Mouse (Mus musculus) c-Kit-negative CD71-positive TER-119-positive erythroid progenitor cells, embryonic 14.5 days (primary cell): ENCODE measurements at regions not wholly inside any gene's neighbourhood (a gene's known extent, or its start where the extent isn't known, plus 50 kb on each side); places are given as distances from the start of the nearest gene placed in this dataset.
"Not testable (repeated sequence)": the region's sequence is repeated elsewhere in the genome, so short reads cannot be mapped to it uniquely, and the experiment has no call there.

ENCODE experiments used
- DNase-seq: peaks from one replicate; pipeline ENCODE4 v3.0.0-alpha.2; 2013; ENCODE audit warnings: low read depth, low spot score

DNA sequence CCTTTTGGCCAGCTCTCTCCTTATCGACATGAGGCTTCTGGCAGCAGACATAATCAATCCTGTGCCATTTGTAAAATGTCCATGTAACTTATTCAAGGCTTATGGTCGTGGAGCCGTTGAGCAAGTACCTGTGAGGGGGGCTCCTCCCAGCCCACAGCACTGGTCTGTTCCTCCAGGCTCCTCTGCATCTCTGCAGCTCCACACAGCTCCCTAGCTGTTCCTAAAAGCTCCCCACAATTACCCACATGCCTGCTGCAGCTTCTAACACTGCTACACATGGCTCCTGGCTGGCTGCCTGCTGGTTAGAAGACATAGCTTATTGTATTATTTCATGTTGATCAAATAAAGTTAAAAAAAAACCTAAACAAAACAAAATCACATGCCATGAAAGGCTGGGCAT is 77.9 kb downstream of the Tcp10c start:
- DNase-seq, result not testable (repeated sequence)

DNA sequence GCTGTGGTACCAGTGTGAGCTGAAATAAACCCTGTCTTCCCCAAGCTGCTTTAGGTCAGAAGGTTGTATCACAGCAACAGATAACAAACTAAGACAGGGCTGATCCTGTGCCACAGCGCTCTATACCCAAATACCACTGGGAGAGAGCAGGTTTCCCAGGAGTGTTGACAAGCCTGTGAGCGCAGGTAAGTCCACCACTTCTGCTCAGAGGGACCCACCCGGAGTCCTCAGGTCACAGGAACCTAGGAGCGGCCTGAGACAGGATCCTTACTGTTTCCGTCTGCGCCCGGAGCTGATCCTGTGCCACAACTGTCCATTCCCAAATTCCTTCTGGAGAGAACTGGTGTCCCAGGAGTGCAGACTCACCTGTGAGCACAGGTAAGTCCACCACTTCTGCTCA is 79.8 kb downstream of the Tcp10c start:
- not testable (repeated sequence) for DNase-seq

DNA sequence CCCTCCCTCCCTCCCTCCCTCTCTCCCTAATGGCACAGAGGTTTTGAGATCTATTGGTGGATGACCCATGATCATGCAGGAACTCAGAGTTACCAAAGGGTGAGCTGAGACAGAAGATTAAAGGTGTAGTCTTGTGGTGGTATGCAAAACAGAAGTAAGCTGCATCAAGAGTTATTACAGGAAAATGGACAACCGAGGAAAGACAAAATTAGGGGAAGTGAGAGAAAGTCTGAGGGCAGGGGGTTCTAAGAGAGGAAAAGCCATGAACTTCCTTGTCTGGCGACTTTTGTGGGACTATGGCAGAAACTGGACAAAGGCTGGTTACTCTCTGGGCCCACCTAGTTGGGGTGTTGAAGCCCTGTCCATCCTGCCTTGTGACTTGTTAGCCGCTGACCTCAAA is 84.4 kb downstream of the Tcp10c start:
- not testable (repeated sequence) for DNase-seq

DNA sequence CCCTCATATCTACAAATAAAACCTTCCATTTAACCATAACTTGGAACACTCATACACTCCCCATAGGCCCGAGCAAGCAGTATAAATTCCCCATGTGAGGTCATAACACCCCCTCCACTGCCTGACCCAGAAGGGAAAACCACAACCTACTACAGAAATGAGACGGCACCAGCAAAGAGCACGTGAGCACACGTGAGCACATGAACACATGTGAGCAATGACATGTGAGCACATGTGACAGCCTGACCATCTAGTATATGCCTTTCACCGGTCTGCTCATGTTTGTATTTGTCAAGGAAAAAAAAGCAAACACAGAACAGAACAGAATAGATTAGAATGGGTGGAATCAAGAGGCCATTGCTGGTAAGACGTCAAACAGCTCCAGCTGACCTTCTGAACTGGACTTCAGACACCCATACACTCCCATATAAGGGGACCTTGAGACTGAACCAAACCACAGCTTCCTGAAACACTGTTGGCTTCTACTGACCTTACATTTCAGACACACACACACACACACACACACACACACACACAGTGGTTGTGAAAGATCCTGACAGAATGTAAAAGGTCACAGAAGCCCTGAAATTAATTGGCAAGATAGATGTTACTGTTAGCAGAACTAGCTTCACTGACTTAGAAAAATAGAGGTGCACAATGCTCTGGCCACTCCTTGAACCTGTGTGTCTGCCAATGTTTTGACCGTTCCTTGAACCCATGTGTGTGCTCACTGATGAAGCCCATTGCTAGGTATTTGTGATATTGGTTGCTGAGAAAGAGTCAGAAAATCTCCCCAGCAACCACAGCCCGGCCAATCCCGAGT is 86.5 kb downstream of the Tcp10c start:
- not testable (repeated sequence) for DNase-seq

DNA sequence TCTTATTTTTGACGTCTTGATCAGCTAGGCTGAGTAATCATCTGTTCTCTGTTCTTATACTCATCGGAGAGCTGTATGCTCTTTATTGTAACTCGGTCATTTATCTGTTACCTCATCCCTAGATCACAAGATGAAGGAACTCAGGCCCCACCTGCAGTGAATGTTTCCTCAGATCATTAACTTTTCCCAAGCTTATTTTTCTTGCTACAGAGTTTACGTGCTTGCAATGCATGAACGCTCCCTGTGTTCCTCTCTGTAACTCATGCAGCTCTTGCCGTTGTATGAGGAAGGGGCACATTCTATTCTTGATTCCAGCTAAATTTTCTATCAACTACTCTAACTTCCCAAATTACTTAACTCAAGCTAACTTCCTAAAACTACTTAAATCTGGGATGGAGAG is 87.9 kb downstream of the Tcp10c start:
- DNase-seq, result not testable (repeated sequence)

DNA sequence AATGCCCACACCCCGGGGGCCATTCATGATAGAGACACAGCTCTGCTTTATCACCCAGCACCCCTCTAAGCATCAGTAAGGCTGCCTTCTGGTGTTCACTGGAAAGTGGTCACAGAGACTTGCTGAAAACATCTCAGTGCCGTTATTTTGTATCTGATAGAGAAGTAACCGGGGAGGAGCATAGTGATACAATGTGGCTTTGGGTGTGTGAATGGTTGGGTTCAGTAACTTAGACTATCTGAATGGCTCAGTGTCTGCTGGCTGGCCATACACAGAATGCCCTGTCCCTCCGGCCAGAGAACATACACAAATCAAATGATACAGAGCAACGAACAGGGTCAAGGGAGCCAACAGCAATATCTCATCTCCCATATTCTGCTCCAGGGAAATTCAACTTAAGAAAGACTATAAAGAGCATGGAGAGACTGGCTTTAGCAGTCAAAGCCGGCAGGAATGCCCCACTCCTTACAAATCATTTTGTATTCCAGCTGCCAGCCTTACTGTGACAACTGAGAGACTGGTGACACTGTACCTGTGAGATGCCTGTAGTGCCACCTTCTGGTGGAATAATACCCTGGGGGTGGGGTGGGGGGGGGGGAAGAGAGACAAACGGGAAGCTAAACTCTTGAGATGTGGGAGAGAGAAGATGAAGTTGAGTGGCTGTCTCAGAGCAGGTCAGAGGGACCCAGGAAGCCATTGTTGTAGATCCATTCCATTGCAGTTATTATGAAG is 102.7 kb downstream of the Tcp10c start:
- not testable (repeated sequence) for DNase-seq

DNA sequence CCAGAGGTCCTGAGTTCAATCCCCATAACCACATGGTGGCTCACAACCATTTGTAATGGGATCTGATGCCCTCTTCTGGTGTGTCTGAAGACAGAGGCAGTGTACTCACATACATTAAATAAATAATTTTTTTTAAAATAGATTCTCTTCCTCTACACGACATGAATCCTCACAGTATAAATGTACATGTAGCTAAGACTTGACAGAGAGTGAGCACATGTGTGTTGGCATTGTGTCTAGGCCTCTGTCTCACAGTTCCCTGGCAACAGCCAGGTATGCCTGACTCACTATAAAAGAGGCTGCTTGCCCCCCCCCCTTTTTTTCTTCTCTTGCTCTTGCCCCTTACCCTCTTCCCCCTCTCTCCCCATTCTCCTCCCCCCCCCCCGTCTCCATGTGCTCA is 103.6 kb downstream of the Tcp10c start:
- DNase-seq, result not testable (repeated sequence)

DNA sequence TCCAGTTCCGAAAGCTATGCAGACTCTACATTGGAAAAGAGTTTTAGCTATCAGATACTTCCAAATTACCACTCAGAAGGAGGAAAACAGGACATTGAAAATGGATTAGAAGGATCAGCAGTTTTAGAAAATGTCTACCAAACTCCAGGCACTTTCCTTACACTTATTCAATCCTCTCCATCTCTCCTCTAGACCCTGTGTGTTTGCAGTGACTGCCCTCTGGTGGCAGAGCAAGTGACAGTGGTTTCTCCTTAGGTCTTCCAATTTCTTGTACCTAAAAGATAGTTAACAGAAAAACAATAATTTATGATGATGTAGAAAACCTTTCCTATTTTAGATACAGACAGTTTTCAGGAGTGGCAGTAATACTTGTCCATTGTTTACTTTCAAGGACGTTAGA is 104.4 kb downstream of the Tcp10c start:
- DNase-seq, result not testable (repeated sequence)

DNA sequence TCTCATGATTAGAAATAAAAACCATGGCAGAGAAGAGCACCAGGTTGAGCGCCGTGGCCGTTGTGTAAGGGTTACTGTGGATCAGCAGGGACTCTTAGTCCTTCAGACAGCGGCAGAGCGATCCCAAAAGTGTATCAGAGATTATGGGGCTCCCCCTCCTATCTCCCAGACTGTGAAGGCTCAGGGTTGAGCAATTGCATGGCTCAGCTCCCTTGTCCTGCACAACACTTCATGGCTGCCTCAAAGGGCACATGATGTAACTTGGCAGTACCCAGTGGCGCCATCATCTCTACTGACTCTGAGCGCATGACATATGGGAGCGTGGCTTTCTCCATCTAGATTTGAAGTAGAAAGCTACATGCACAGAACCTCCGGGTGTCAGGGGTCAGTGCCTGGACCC is 108.3 kb downstream of the Tcp10c start:
- DNase-seq, result not testable (repeated sequence)

DNA sequence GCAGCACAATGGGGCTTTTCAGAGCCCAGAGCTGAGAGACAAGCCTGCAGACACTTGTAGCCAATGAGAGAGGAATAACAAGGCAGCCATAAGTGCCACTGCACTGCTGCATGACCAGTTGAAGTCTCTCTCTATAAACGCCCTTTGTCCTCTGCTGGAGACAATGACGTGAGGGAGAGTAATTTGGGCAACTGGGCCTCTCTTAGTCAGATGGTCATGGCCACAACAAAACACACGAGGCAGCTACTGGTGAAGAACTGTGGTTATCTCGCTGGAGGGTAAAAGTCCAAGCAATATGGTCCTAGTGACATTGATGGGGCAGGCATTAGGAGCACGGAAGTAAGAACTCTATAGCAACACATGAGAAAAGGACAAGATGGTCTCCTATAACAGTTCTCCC is 111.5 kb downstream of the Tcp10c start:
- not testable (repeated sequence) for DNase-seq

DNA sequence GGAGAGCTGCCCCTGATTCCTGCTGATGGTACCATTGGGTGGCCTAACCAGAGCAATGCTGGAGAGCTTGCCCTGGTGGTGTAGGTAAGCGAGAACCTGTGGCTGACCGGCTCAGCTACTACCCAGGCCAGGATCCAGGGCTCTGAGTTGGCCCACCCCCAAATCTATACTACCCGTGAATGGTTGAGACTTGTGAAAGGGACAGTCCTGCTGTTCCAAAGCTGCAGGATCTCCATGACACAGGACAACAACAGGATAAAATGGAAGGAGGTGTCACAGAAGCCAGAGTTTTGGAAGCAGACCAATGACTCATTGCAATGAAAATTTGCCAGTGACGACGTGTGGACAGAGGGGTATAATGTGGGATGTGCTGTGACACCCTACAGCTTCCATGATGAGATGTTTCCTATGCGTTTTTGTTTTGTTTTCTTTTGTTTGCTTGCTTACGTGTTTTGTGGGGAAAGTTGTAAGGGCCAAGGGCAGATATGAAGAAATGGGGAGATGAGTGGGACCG is 115.6 kb downstream of the Tcp10c start:
- DNase-seq, result not testable (repeated sequence)

DNA sequence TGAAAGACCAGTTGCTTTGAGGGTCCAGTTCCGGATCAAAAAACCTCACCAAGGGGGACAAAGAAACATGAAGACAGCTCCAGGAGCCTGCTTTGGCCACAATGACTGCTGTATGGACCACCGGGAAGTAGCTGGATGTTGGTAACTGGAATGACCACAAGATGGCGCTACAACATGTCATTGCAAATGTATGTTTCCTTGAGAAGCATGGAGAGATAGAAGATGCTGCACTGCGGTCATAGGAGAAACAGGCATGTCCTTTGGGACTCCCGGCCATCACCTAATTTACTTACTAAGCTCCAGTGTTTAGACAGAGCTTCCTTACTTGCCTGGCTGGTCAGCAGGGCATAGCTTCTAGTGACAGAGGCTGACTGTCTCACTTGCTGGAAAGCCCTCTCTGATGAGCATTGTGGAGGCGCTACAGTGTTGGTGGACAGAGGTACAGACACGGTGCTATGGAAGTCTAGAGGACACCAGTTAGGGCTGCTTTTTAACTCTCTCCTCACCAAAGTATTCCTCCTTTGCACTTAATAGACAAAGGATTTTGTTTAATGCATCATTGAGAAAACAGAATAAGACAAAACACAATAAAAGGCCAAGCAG is 118.2 kb downstream of the Tcp10c start:
- DNase-seq, result peak; percentile 3

DNA sequence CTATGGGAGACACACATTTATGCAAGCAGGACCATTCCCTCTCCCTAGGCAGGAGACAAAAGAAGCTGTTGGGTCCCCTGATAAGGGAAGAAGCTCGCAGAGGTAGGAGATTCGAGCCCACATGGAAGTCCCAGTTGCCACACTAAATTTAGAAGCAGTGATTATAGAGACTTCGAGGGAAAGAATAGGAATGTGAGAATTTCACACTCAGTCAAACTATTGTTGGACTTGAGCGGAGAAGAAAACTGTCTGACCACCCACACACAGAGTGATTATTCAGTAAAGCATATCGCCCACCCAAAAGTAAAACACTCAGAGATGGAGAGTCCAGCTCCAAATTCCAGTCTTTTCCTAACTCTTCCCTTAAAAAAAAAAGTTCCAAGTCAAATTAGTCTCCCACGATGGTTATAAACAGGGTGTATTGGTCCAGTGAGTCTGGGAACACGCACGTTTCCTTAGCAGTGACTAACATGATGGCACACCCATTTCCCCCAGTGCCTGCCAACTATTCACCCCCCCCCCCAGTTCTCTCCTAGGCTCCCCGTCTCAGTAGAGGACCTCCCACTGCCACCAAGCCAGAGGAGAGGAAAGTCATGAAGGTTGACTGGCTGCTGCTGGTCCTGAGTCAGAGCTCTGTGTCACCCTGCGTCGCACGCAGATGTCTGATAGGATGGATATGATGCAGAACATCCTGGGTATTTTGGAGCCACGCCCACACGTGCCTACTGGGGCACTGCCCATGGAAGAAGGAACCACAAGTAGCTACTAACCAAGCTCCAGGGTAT is 120.1 kb downstream of the Tcp10c start:
- no peak for DNase-seq

DNA sequence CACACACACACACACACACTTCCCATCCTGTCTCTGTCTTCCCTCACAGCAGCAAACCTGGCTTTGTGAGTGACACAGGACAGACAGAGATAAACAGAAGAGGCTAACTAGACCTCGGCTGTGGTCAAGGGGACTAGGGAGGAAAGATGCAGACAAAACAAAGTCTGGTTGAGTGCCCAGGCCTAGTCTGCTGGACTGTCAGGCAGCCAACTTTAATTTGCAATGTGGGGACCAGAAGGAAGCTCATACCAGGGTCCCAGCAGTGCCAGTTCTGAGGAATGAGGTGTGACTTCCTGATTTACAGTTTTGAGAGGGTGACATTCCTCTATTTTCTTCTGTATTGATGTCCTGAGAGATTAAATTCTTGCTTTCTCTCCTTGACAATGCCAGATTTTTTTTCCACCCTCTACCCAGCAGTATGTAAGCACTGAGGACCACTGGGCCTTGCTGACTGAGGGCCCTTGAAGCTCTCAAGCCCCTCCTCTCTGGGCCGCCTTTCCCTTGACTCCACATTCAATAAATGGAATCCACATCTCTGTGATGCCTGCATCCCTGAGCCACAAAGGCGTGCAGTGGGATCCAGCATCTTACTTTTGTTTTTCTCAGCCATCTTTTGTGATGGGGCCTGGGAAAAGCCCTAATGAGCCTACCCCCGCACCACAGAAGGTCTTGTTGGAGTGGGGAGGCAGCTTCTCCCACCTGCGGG is 124.6 kb downstream of the Tcp10c start:
- no peak for DNase-seq

DNA sequence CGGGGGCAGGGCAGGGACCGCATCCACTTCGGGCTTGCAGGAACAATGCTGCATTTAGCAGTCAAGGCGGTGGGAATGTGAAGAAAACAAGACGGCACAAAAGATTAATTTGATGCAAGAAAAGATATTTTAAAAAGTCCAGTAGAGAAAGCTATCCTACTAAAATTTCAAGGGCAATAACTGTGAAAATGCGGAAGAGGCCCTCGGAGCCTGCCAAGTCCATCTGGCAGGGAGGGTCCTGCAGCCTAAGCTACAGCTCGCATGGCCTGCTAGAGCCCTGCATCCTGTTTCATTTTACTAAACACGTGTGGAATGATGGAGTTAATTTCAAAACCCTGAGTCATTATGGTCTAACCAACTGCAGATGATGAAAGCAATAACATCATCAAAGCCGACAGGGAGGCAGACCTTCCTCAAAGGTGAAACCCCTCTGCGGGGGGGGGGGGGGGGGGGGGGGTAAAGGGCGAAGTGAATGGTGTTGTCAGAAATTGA is 125.2 kb downstream of the Tcp10c start:
- DNase-seq, result no peak

DNA sequence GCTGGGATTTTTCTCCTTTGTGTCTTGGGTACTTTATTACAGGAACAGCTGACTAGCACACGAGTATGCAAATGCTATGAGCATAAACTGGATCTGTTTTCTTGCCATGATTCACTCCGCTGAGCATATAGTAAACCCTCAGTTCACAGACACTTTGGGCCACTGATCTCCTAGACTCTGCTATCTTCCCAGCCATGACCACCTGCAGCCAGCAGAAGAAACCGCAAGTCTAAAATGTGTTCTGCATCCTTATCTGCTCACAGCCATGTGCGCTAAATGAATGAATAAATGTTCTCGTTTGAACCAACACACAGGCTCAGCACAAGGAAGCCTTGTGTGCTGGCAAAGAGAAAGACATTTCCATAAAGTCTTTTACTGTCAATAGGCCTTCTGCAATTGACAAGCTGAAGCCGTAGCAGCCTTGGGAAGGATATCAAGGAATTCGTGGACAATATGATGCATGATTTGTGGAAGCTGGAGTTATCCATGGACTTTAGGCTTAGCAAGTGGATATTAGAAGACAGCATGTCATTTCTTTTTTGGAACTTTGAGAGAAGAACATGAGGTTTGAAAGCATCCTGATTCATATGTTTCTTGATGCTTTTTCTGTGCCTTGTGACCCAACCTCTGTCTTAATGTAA is 127.2 kb downstream of the Tcp10c start:
- no peak for DNase-seq

DNA sequence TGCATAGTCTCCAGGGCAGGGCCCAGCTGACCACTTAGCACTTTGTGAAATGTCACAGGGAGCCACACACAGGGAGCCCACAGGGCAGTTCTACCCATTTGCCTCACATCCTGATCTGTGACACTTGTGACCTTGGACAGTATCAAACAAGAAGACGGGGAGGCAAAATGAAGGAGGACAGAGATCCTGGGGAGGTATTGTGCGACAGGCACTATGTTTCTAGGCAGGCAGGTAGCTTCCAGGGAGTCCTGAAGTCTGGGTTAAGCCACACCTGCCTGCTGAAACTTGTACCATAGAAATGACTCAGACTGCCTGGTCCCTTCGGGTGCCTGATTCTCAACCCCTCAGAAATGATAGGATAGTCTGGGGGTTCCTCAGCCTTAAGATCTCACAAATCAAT is 127.8 kb downstream of the Tcp10c start:
- DNase-seq, result no peak

DNA sequence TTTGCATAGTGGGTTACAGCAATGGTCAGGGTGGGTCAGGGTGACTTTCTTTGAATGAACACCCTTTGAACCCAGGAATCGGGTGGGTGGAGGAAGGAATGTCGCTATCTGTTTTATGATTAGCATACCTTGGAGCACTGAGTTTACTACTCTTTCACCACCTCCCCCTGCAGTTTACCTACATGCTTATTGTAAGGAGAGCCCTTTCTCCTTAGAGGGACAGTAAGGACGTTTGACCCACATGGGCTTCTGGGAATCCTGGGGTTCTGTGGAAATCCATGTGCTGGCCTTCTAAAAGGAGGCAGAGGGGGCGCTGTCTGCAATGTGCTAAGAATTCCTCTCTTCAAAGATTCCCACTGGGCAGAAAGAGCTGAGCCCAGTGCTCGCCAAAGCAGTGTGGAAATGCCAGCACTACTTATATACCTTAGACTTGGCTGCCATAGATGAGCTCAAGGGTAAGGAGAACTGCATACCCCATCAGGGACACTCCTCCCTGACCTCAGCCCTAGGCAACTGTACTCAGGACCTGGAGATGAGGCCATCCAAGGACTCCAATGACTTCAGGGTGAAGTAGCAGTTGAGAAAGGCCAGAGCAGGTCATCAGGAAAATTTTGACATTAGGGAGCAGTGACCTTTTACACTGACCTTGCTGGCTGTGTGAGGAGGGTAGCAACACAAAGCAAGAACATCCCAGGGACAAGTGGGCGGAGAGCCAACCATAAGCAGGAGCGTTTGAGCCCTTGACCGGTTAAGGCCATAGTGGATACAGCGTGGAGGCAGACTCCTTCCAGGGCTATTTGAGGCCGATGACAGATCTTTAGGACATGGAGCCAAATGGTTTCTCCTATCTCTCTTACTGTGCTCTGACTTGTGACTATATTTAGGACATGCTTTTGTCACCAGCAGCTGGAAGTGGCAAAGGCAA is 133.2 kb downstream of the Tcp10c start:
- DNase-seq, result no peak
